Mouse (Mus musculus) Patski (cell line): ENCODE data around the gene Cd160. TPM values are rescaled to one million over a fixed set of nuclear protein-coding genes. Genes with fewer than 3 reads are reported as not detected.

Source experiments
- ATAC-seq: fragments of 100-300 bp; one replicate; pipeline ENCODE4 v1.8.0; 2021
- CTCF ChIA-PET: fragments of 350-600 bp; sonication (Branson Sonifier 250); formaldehyde crosslinking; loops from one replicate; lab custom pipeline; 2022; ENCODE audit warnings: inconsistent platforms; lab: Charles Lee
- POLR2A ChIA-PET: fragments of 350-600 bp; sonication (Branson Sonifier 250); formaldehyde crosslinking; loops from one replicate; lab custom pipeline; 2022; ENCODE audit warnings: antibody characterized with exemption, inconsistent platforms; lab: Charles Lee
- DNase-seq: peaks from one replicate; pipeline ENCODE4 v3.0.0-alpha.2; 2011; ENCODE audit warnings: low read depth, low spot score
- H3K27me3 ChIP-seq: fragments of 371-371 bp; one replicate; pipeline ENCODE4 v1.5.1; 2021
- CTCF ChIP-seq: fragments of 100-300 bp; IDR thresholded peaks from one replicate; pipeline ENCODE4 v1.5.1; 2021
- in situ Hi-C: fragments of 300-500 bp; cut with MboI; formaldehyde crosslinking; loops from 3 replicates; pipeline ENCODE4 v1.11.1; 2018; ENCODE audit warnings: low pct_unique_long_range_greater_than_20kb, mixed read lengths
- polyA plus RNA-seq: library from polyadenylated mRNA; unstranded; gene quantifications from one replicate; pipeline ENCODE4 v1.2.3, GENCODE M21; 2021

Gene Cd160
- polyA plus RNA-seq, 1 experiment from 2014 or later: 0.19 TPM

DNA sequence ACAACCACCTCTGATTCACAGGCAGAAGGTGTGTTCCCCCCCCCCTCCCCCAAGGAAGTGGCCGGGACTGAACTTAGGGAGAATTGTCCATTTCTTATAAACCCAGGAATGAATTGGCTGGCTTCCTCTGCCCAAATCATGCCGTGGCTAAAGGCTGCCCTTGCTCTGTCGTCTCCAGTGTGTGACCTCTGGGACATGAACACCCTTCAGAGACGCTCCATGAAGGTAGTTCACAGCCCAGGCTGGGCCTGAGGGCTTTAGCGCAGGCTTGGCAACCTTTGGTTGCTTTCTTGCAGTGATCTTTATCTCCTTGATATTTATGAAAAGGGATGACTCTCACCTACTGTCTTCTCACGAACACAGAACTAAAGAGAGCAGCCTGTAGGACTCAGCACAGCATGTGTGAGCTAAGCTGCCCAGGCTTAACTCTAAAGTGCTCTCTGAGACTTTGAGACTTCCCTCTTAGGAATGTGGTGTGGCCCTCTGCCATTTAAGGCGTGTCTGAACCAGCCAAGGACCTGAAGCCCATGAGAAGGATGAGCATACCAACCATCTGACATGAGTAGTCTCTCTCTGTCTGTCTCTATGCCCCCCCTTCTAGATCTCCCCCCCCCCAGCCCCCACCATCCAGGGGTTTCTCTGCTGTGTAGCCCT lies 15.4 kb downstream of the Cd160 start:
- no peak for TF ChIP-seq CTCF
- in situ Hi-C loops: no loop called here
- no peaks in the 10 kb centered on the region for H3K27me3 ChIP-seq
- ATAC-seq (peak; percentile 51), DNase-seq (no peak)
- ChIA-PET POLR2A (interaction anchor here (0.6 kb wide), 1 partner anchor 41 kb away, joined by 3 read pairs; no protein-coding TSS in a partner anchor), CTCF (interaction anchor here (1.3 to 4.3 kb wide), 5 partner anchors 13 to 91 kb away, joined by 4 to 28 read pairs (median 5); partner anchors contain the start of genes Gja5 and Gpr89)

DNA sequence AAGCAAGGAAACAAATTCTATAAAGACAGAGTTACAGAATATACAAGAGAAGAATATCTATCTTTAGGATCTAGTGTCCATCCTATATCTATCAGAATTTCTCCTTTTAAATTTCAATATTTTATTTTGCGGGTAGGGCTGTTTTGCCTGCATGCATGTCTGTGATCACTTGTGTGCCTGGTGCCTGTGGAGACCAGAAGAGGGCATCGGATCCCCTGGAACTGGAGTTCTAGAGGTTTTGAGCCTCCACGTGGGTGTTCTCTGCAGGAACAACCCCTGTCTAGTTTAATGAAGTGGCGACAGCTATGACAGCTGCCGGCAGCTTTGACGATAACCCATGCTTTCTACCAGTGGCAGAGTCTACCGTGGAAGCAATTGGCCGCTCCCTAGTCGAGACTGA lies 16.0 kb downstream of the Cd160 start:
- ChIA-PET POLR2A (interaction anchor here (0.5 kb wide), 1 partner anchor 18 kb away, joined by 3 read pairs; no protein-coding TSS in a partner anchor), CTCF (interaction anchor here (0.7 to 4.3 kb wide), 8 partner anchors 10 to 92 kb away, joined by 3 to 28 read pairs (median 4); partner anchors contain the start of genes Gja5 and Gpr89)
- no peaks in the 10 kb centered on the region for H3K27me3 ChIP-seq
- in situ Hi-C loops: no loop called here
- DNase-seq (no peak), ATAC-seq (peak; percentile 65)
- peak; percentile 47 for TF ChIP-seq CTCF

DNA sequence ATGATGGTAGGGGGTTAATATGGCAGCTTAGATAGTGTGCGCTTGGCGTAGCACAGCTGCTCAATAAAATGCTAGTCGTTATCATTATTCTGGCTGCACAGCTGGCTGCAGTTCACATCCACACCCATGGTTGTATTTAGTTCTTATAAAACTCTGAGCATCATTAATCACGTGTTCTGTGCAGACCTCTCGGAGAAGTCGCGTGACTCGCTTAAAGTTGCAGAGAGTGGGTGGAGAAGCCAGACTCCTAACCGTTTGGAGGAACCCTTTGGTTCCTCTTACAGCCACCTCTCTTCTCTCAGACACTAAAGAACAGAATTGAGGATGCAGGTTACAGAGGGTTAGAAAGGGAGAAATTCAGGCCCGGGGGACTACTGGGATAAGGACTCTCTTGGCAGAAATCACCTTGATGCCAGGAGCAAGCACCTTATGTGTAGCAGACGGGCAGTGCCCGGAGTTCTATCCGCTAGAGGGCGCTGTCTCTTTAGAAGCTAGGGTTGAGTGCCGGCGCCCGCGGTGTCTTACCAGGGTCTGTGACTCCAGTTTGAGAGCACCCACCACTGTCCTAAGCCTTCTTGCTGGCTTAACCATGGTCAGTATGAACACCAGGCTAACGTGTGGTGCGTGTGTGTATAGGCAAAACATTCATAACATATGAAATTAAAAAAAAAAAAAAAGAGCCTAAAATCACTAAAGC lies 16.6 kb downstream of the Cd160 start:
- ChIA-PET CTCF (interaction anchor here (0.7 to 4.3 kb wide), 11 partner anchors 9 to 93 kb away, joined by 3 to 28 read pairs (median 4); partner anchors contain the start of genes Gja5 and Gpr89), POLR2A (interaction anchor here (0.5 kb wide), 1 partner anchor 17 kb away, joined by 3 read pairs; no protein-coding TSS in a partner anchor)
- DNase-seq: no peak
- in situ Hi-C loops: no loop called here
- peak; percentile 82 for TF ChIP-seq CTCF
- H3K27me3 ChIP-seq: no peaks in the 10 kb centered on the region
- ATAC-seq: peak; percentile 80

DNA sequence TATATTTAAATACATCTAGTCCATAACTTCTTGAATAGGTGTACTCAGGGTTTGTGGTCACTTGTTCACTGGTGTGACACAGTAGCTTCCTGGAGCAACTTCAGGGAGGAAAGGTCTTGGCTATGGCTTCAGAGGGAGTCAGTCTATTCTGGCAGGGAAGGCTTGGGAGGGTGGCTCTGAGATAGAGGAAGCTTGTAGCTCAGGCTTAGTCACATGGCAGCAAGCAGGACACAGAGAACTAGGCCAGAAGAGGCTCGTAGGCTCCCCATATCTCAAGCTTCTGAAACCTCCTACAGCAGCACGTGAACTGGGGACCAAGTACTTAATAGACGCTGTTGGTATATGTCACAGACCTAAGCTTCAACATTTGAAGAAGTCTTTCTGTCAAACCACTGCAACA lies 17.9 kb downstream of the Cd160 start:
- in situ Hi-C loops: no loop called here
- ATAC-seq: no peak
- H3K27me3 ChIP-seq: no peaks in the 10 kb centered on the region
- DNase-seq: no peak
- no peak for TF ChIP-seq CTCF
- CTCF ChIA-PET: interaction anchor here (1.1 to 4.3 kb wide), 5 partner anchors 10 to 79 kb away, joined by 3 to 28 read pairs (median 4); no protein-coding TSS in a partner anchor
- POLR2A ChIA-PET: interaction anchor here (1.4 kb wide), 1 partner anchor 10 kb away, joined by 4 read pairs; no protein-coding TSS in a partner anchor

DNA sequence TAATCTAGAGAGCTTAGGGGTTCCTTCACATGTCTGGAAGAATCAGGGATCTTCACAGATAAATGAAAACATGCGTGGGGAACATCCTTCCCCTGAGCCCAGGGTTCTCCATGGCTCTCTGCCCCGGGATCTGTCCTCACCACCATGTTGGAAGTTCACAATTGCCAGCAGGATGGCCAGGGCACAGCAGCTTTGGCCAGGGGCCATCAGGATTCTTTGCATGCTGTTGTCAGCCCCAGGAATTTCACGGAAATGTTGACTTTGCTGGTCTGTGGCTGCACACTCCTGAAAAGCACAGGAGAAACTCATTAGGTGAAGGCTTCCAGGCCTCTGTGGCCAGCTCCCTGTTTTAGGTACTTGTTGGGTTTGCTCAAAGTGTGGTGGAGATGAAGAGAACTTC lies 20.5 kb downstream of the Cd160 start:
- CTCF ChIA-PET: interaction anchor here (1.5 to 1.8 kb wide), 2 partner anchors 10 to 35 kb away, joined by 5 to 6 read pairs; no protein-coding TSS in a partner anchor
- TF ChIP-seq CTCF: no peak
- in situ Hi-C loops: no loop called here
- no peaks in the 10 kb centered on the region for H3K27me3 ChIP-seq
- POLR2A ChIA-PET: interaction anchor here (0.6 to 1.3 kb wide), 4 partner anchors 10 to 48 kb away, joined by 3 read pairs; no protein-coding TSS in a partner anchor
- ATAC-seq (peak; percentile 33), DNase-seq (peak; percentile 31)

DNA sequence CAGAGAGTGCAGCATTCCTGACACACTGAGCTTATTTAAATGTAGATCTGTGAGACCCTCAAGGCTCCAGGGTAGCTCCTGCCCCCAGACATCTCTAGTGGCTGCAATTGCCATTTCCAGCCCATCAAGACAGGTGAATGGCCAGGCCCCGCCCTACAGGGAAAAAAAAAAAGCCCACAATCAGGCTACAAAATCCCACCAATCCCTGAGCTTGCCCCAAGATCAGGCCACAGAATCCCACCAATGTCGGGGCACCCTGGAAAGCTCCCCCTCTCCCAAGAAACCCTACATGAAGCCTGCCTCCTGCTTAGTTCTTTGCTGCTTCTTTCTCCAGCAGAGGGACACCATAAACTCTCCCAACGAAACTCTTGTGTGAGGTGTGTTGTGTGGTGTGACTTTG lies 21.0 kb downstream of the Cd160 start:
- in situ Hi-C loops: no loop called here
- TF ChIP-seq CTCF: no peak
- no peak for ATAC-seq
- POLR2A ChIA-PET: interaction anchor here (0.6 to 1.0 kb wide), 2 partner anchors 19 to 48 kb away, joined by 3 read pairs; no protein-coding TSS in a partner anchor
- CTCF ChIA-PET: interaction anchor here (0.8 to 1.8 kb wide), 3 partner anchors 9 to 35 kb away, joined by 3 to 6 read pairs (median 5); no protein-coding TSS in a partner anchor
- DNase-seq: no peak
- no peaks in the 10 kb centered on the region for H3K27me3 ChIP-seq

DNA sequence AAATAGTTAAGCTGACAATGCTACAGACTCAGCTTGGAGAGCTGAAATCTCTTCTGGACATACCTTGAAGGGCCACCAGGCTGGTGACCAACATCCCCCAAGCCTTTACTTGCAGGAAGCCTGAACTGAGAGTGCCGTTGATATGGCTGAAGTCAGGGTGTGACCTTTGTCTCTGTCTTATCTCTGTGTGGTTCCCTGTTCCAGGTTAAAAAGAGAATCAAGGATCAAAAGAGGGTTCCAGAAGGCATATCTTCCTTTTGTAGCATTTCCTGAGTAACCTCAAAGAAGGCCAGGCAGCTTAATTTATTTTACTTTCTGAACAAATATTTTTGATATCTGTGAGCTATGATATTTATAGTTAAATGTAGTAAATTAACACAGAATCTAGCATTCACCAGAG lies 26.9 kb downstream of the Cd160 start:
- POLR2A ChIA-PET: interaction anchor here (1.8 kb wide), 1 partner anchor 9 kb away, joined by 4 read pairs; no protein-coding TSS in a partner anchor
- in situ Hi-C loops: no loop called here
- CTCF ChIA-PET: interaction anchor here (0.7 to 4.5 kb wide), 6 partner anchors 9 to 37 kb away, joined by 3 to 28 read pairs (median 3); no protein-coding TSS in a partner anchor
- ATAC-seq (no peak), DNase-seq (no peak)
- no peaks in the 10 kb centered on the region for H3K27me3 ChIP-seq
- TF ChIP-seq CTCF: no peak

DNA sequence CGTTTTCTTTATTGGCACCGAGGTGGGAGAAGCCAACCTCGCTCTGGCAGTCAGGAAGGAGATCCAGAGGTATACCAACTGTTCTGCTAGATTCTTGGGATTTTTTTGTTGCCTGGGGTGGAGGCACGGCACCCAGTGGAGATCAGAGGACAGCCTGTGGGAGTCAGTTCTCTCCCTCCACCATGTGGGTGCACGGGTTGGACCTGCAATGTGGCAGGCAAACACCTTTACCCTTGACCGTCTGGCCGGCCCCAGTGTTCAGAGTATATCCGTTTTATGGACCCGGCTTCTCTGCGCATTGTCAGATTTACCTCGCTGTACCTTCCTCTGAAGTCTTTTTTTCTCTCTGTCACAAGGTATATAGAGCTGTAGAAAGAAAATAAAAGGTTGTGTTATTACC lies 28.9 kb downstream of the Cd160 start:
- DNase-seq (no peak), ATAC-seq (no peak)
- CTCF ChIA-PET: interaction anchor here (4.5 kb wide), 1 partner anchor 12 kb away, joined by 28 read pairs; no protein-coding TSS in a partner anchor
- no peak for TF ChIP-seq CTCF
- POLR2A ChIA-PET: no interaction called here
- no peaks in the 10 kb centered on the region for H3K27me3 ChIP-seq
- in situ Hi-C loops: no loop called here

DNA sequence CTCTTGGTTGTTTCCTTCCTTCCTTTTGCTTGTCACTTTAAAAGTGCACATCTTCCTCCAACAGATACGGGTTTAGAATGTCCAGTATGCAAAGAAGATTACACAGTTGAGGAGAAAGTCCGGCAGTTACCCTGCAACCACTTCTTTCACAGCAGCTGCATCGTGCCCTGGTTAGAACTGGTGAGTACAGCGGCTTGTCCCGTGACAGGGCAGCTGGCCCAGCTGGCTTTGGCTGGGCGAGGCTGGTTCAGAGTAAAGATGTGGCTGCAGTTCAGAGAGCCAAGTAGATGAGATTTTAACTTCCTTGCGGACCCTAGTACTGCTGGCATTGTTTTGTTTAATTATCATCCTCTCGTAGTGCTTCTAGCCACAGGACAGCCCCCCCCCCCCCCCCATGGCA lies 40.6 kb downstream of the Cd160 start:
- ChIA-PET CTCF (interaction anchor here (1.3 kb wide), 1 partner anchor 10 kb away, joined by 3 read pairs; no protein-coding TSS in a partner anchor), POLR2A (interaction anchor here (0.5 kb wide), 1 partner anchor 19 kb away, joined by 3 read pairs; no protein-coding TSS in a partner anchor)
- DNase-seq (no peak), ATAC-seq (no peak)
- no peaks in the 10 kb centered on the region for H3K27me3 ChIP-seq
- TF ChIP-seq CTCF: no peak
- in situ Hi-C loops: no loop called here

DNA sequence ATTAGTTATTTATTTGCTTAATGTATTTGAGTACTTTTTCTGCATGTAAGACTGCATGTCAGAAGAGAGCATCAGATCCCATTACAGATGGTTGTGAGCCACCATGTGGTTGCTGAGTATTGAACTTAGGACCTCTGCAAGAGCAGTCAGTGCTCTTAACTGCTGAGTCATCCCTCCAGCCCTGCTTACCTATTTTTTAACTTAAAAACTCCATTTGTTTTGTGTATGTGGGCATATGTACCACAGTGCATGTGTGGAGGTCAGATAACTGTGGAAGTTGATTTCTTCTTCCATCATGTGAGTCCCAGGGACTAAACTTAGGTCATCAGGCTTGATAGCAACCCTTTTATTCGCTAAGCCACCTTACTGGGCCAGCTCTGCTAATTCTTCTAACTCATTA lies 41.4 kb downstream of the Cd160 start:
- in situ Hi-C loops: no loop called here
- POLR2A ChIA-PET: no interaction called here
- no peaks in the 10 kb centered on the region for H3K27me3 ChIP-seq
- CTCF ChIA-PET: interaction anchor here (1.3 kb wide), 1 partner anchor 9 kb away, joined by 3 read pairs; no protein-coding TSS in a partner anchor
- DNase-seq: no peak
- no peak for TF ChIP-seq CTCF
- no peak for ATAC-seq
